In genomic region chr10:78324556-78325164, GRCm38 (mm10) we compare ENCODE assay signal across 14 mouse cellular contexts. TPM values are rescaled to one million over a fixed set of nuclear protein-coding genes. Genes with fewer than 3 reads are reported as not detected.
DNase-seq lines count a peak whose midpoint lies in the region; ATAC-seq and TF ChIP-seq lines count a peak whose summit lies in the region.
"Had no signal": no experiment of that assay in that cellular context is flagged by ENCODE, and none has a peak within 500 bp of the region (broad histone marks: within the 10 kb centered on the region; RNA-seq: fewer than 3 reads in every experiment).

No protein-coding gene starts in this region.

- TF ChIP-seq POLR2A in heart, adult 2 months (IDR thresholded peaks at IDR 0.05; ENCODE audit: insufficient read depth, low read depth, low read length), result no peak

- H3K4me3 ChIP-seq in heart, embryonic 13.5 days, result no peak overlapping the region
- no peak overlapping the region for H3K4me3 ChIP-seq in heart, adult 2 months
- no peak overlapping the region for H3K4me3 ChIP-seq in intestine, embryonic 15.5 days (replicated peaks)
- no peak overlapping the region for H3K4me3 ChIP-seq in liver, embryonic 13.5 days (replicated peaks)
- H3K4me3 ChIP-seq in left cerebral cortex, adult 2 months, result no peak overlapping the region
- H3K4me3 ChIP-seq: embryonic facial prominence, embryonic 15.5 days; lung, embryonic 15.5 days; midbrain, embryonic 10.5 days had no signal

- DNase-seq in heart, adult 2 months, result no peak
- DNase-seq in cerebellum, adult 11 months, result peak; percentile 58
- no peak for DNase-seq in liver, embryonic 13.5 days
- no peak for DNase-seq in left cerebral cortex, adult 2 months (ENCODE audit: extremely low spot score in 1 of 2, low spot score in 2 of 2)
- no peak for DNase-seq in embryo, embryonic 10 days (ENCODE audit: low spot score)
- no peak for DNase-seq in urinary bladder, postnatal 10 days (ENCODE audit: low spot score)
- DNase-seq: heart, adult 11 months; thymus, postnatal 25 days had no signal

- H3K4me2 ChIP-seq in heart, embryonic 13.5 days, result no peak overlapping the region
- 0 out of 2 replicates have a peak overlapping the region, but pooled peaks have one; percentile 7 for H3K4me2 ChIP-seq in intestine, embryonic 15.5 days (replicated peaks)
- H3K4me2 ChIP-seq in liver, embryonic 13.5 days, result no peak overlapping the region
- H3K4me2 ChIP-seq: embryonic facial prominence, embryonic 15.5 days; lung, embryonic 15.5 days had no signal

- no peak for TF ChIP-seq CTCF in heart, adult 2 months (IDR thresholded peaks at IDR 0.05)
- TF ChIP-seq CTCF in left cerebral cortex, adult 2 months (IDR thresholded peaks at IDR 0.05), result no peak

- no peak for ATAC-seq in heart, embryonic 13.5 days (ENCODE audit: extremely low read depth, insufficient number of reproducible peaks, low FRiP score, low TSS enrichment)
- ATAC-seq in intestine, embryonic 15.5 days, result peak; percentile 65
- ATAC-seq in liver, embryonic 13.5 days (ENCODE audit: low read depth), result peak; percentile 21; the same call in 1 of the 2 replicates

- 80% methylated on average over 6 of the region's 6 CpGs for WGBS in heart, embryonic 13.5 days
- WGBS in heart, adult 2 months, result 93% methylated on average over 6 of the region's 6 CpGs
- WGBS in intestine, embryonic 15.5 days, result 75% methylated on average over 6 of the region's 6 CpGs
- WGBS in liver, embryonic 13.5 days (ENCODE audit: insufficient replicate concordance), result 65% methylated on average over 6 of the region's 6 CpGs

- H3K9me3 ChIP-seq in heart, embryonic 13.5 days, result no peaks in the 10 kb centered on the region
- no peaks in the 10 kb centered on the region for H3K9me3 ChIP-seq in intestine, embryonic 15.5 days
- H3K9me3 ChIP-seq in liver, embryonic 13.5 days (replicated peaks), result no peaks in the 10 kb centered on the region
- H3K9me3 ChIP-seq: embryonic facial prominence, embryonic 15.5 days; G1E; lung, embryonic 15.5 days; midbrain, embryonic 10.5 days had no signal

- peaks cover 36% of the 10 kb centered on the region for H3K4me1 ChIP-seq in heart, embryonic 13.5 days
- H3K4me1 ChIP-seq in heart, adult 2 months (ENCODE audit: control insufficient read depth, insufficient read depth, low read length), result peaks cover 8% of the 10 kb centered on the region
- peaks cover 12% of the 10 kb centered on the region for H3K4me1 ChIP-seq in intestine, embryonic 15.5 days (replicated peaks)
- H3K4me1 ChIP-seq in liver, embryonic 13.5 days (replicated peaks), result peaks cover 37% of the 10 kb centered on the region
- H3K4me1 ChIP-seq: lung, embryonic 15.5 days had no signal

- H3K27ac ChIP-seq in heart, embryonic 13.5 days (replicated peaks), result no peak overlapping the region
- no peak overlapping the region for H3K27ac ChIP-seq in heart, adult 2 months
- peak overlapping the region; percentile 57 for H3K27ac ChIP-seq in intestine, embryonic 15.5 days
- H3K27ac ChIP-seq in liver, embryonic 13.5 days, result no peak overlapping the region
- H3K27ac ChIP-seq in left cerebral cortex, adult 2 months, result no peak overlapping the region
- H3K27ac ChIP-seq: embryonic facial prominence, embryonic 15.5 days; lung, embryonic 15.5 days; midbrain, embryonic 10.5 days had no signal

- H3K27me3 ChIP-seq in heart, embryonic 13.5 days (replicated peaks), result no peaks in the 10 kb centered on the region
- no peaks in the 10 kb centered on the region for H3K27me3 ChIP-seq in heart, adult 2 months (ENCODE audit: control insufficient read depth, insufficient read depth, low read length)
- no peaks in the 10 kb centered on the region for H3K27me3 ChIP-seq in intestine, embryonic 15.5 days (replicated peaks)
- H3K27me3 ChIP-seq in liver, embryonic 13.5 days, result no peaks in the 10 kb centered on the region
- H3K27me3 ChIP-seq: embryonic facial prominence, embryonic 15.5 days; lung, embryonic 15.5 days had no signal

- H3K36me3 ChIP-seq in heart, embryonic 13.5 days, result peaks cover 25% of the 10 kb centered on the region
- H3K36me3 ChIP-seq in heart, adult 2 months (ENCODE audit: control insufficient read depth, insufficient read depth, low read length), result no peaks in the 10 kb centered on the region
- H3K36me3 ChIP-seq in intestine, embryonic 15.5 days, result no peaks in the 10 kb centered on the region
- H3K36me3 ChIP-seq in liver, embryonic 13.5 days, result peaks cover 7% of the 10 kb centered on the region; the same call in 1 of the 2 replicates
- H3K36me3 ChIP-seq: G1E had no signal

- peak overlapping the region; percentile 11; the same call in 1 of the 2 replicates for H3K9ac ChIP-seq in heart, embryonic 13.5 days
- no peak overlapping the region for H3K9ac ChIP-seq in heart, adult 2 months (ENCODE audit: low read depth, low read length)
- no peak overlapping the region for H3K9ac ChIP-seq in intestine, embryonic 15.5 days
- no peak overlapping the region; the same call in 1 of the 2 replicates for H3K9ac ChIP-seq in liver, embryonic 13.5 days
- H3K9ac ChIP-seq: embryonic facial prominence, embryonic 15.5 days; lung, embryonic 15.5 days had no signal

- intact Hi-C loops in heart, adult 2 months (cut with DNase I), result loop anchor here (2.0 to 5.0 kb wide), 2 partner anchors 22 to 38 kb away; no protein-coding TSS in a partner anchor
- intact Hi-C loops in left cerebral cortex, adult 2 months (cut with DNase I), result no loop called here

- 0 out of 2 replicates have a peak, but pooled peaks cover 1% of the 10 kb centered on the region for H3K79me2 ChIP-seq in heart, adult 2 months (replicated peaks; ENCODE audit: control insufficient read depth, insufficient read depth, low read length)

- TF ChIP-seq EP300 in heart, adult 2 months (IDR thresholded peaks at IDR 0.05; ENCODE audit: insufficient read depth, low read depth, low read length), result no peak

RNA-seq across cellular contexts. Expression of gene Agpat3, which starts 27.6 kb away (rescaled TPM):
- polyA plus RNA-seq in heart, embryonic 13.5 days (2015; fragmentation: Nextera tagmentation; extraction: Ambion mirVana), result 36.7 and 41.7 TPM in 2 replicates
- total RNA-seq in heart, adult 2 months (2021), result 100 to 1,000 TPM; 209 to 232 TPM
- polyA plus RNA-seq in heart, adult 2 months (2012; rRNA removed), result 286 and 366 TPM in 2 replicates
- polyA plus RNA-seq in intestine, embryonic 15.5 days (2015; fragmentation: Nextera tagmentation; extraction: Ambion mirVana), result 58.2 and 70.6 TPM in 2 replicates
- 18.1 and 19.5 TPM in 2 replicates for polyA plus RNA-seq in liver, embryonic 13.5 days (2015; fragmentation: Nextera tagmentation; extraction: Ambion mirVana)
- total RNA-seq in left cerebral cortex, adult 2 months (2021), result 100 to 1,000 TPM; 246 to 255 TPM
